Mouse (Mus musculus) c-Kit-positive CD71-negative TER-119-negative erythroid progenitor cells, embryonic 14.5 days (primary cell): ENCODE measurements at regions not wholly inside any gene's neighbourhood (a gene's known extent, or its start where the extent isn't known, plus 50 kb on each side); places are given as distances from the start of the nearest gene placed in this dataset.
A peak's percentile ranks its signal among the peaks of the same experiment; 100 is the strongest.
"Not testable (repeated sequence)": the region's sequence is repeated elsewhere in the genome, so short reads cannot be mapped to it uniquely, and the experiment has no call there.

Experiments
- DNase-seq: peaks from one replicate; pipeline ENCODE4 v3.0.0-alpha.2; 2013; ENCODE audit warnings: low read depth

DNA sequence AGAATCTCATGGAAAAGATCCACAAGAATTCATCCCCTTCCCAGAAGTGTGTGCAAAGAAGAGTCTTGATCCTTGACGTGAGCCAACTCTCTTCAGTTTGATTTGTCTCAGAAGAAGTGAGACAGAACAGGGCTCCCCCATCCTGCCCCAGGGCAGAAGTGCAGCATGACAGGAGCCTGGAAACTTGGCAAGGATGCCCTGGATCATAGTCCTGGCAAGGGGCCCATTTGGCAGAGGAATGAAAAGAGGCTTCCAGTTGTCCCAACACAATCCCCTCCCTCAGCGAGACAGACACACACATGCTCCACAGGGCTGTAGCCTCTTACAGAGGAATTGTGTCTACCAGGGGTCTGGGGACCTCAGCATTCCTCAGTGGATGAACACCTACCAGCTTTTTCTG lies 102.7 kb downstream of the Ptpn20 start:
- no peak for DNase-seq

DNA sequence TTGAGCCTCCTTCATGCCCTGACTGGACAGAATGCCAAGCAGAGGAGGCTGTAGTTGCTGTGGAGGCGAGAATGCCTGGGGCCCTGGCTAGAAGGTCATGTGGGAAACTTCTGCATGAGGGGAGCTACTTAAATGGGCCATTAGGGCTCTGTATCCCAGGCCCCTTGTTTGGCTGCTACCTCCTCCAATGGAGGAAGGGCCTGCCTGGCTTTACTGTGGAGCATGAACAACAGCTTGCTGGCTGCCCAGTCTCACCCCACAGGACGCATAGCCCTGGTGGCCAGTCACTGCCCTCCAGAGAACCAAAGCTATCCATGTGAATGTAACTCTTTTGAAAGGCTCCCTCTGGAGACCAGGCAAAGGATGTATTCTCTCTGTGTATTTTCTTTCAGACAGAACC lies 105.2 kb downstream of the Ptpn20 start:
- no peak for DNase-seq

DNA sequence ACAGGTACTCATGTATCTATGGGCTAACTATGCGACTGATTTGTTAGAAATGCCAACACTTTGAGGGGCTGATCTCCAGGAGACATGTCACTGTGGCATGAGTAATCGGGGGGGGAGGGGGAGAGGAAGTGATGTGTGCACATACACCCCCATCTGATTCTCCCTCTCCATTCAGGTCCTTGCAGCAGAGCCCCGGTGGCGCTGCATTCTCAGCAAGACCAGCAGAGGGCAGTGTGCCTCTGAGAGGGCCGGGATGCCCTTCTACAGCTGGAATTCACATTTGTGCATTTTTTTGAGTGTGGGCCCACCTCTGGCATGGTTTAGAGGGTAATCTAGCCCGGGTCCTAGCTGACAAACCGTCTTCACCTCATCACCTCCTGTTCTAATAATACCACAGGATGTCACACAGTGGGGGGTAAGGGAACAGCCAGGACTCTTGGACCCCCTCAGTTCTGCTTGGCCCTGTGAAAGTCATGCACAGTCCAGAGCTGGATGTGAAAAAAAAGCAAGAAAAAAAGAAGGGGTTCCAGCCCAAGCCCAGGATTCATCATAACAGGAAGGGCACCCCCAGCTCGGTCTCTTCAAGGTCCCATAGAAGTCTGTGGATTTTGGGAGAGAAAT lies 106.5 kb downstream of the Ptpn20 start:
- DNase-seq, result peak; percentile 10

DNA sequence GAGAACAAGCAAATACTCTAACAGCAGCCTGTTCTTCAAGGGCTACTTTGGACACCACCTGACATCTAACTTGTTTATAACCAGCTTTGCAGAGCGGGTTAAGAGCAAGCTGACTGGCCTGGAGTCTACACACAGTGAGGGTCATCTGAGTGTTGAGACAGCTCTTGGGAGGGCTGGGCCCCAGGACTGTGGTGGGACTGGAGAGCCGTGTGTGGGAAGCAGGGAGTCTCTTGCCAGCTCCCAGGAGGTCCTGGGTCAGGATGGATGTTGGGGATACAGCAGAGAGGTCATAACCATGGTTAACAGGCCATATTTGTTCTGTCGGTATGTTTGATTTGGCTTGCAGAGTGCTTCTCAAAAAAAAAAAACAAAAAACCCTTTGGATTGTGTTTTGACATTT lies 107.8 kb downstream of the Ptpn20 start:
- no peak for DNase-seq

DNA sequence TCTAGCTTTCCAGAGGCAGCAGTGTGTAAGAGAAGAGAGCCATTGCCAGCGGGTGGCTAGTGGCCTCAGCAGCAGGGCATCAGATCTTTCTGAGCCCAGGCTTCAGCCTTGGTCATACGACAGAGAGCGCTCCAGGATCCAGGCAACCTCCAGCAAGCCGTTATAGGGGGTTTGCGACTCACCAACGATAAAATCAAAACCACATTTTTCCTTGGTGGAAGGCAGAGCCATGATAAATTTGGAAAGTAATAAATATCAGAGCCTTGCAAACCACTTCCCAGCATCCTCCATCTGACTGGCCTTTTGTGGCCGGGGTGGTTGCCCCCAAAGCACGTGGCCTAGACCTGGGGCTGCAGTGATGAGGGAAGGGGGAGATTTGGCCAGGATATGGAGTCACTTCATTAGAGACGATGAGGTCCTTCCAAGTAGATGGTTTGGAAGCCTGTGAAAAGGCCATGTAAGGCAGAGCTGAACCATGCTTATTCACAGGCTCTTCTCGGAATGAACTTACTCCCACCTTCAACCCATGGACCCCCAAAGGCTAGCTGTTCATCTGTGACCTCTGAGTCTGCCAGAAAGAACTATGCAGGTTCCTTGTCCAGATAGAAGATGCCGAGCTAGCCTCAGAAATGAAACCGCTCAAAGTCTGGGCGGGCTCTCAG lies 110.9 kb downstream of the Ptpn20 start:
- no peak for DNase-seq

DNA sequence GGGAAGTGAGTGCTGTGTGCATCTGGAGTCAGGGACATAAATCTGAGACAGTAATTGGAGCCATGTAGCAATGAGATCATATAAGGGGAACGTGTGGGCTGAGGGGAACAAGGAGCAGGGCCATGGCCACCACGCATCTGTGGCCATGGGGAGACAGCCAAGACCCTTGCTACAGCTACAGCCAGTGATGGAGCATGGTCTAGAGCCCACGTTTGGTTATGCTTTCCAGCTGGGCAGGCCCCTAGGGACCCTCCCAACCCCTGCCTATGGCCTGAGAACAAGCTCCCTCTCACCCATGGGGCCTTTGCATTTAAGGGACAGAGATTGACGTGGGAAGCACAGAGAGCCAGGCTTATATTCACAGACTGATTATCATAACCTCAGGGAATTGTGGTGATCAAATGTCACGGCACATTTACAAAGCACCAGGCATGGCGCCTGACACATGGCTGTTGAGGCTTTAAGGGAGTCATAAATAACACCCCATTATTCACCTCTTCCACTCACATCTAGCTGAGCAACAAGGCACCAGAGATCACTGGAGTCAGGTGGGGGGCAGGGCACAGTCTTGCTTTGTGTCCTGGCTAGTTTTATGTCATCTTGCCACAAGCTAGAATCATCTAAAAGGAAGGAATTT lies 118.8 kb downstream of the Ptpn20 start:
- DNase-seq, result no peak

DNA sequence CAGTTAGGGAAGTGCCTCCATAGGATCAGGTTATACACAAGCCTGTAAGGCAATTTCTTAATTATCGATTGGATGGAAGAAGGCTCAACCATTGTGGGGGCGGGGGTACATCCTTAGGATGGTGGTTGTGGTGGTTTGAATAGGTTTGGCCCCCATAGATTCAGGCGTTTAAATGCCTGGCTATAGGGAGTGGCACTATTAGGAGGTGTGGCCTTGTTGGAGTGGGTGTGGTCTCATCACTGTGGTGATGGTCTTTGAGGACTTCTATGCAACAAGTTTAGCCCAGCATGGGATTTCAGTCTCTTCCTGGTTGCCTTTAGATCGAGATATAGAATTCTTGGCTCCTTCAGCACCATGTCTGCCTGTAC lies 119.3 kb downstream of the Ptpn20 start:
- DNase-seq, result no peak

DNA sequence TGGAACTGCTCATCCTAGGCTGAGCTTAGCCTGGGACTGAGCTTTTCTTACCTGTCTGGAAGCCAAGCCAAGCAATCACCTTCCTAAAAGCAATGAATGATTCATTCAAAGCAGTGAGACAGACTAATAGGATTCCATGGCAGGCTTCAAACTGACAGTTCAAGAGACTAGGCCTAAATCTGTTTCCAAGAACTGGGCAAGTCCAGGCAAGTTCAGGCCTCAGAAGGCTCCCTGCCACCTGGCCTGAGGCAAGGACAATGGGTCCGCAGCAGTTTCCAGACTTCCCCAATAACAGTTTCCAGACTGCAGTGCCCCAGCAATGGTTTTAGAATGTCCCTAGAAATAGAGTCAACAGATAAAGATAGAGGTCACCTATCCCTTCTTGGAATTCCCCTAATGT lies 123.5 kb downstream of the Ptpn20 start:
- DNase-seq, result no peak

DNA sequence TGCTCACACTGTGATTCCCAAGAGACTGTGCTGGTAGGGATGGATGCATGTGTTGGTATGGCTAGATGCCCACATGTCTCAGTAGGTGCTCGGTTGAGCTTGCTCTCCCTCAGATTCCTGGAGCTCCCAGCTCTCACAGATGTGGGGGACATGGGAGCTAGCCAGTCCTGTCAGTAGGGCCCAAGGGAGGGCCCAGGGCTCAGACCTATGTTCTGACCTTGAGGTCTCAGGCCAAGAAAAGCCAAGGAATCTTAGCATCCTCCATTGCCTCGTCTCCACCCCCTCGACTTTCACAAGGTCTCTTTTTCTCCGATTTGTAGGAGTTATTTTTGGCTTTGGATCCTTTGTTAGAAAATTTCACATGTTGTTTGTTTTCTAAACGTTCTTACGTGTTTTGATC lies 130.6 kb downstream of the Ptpn20 start:
- no peak for DNase-seq

DNA sequence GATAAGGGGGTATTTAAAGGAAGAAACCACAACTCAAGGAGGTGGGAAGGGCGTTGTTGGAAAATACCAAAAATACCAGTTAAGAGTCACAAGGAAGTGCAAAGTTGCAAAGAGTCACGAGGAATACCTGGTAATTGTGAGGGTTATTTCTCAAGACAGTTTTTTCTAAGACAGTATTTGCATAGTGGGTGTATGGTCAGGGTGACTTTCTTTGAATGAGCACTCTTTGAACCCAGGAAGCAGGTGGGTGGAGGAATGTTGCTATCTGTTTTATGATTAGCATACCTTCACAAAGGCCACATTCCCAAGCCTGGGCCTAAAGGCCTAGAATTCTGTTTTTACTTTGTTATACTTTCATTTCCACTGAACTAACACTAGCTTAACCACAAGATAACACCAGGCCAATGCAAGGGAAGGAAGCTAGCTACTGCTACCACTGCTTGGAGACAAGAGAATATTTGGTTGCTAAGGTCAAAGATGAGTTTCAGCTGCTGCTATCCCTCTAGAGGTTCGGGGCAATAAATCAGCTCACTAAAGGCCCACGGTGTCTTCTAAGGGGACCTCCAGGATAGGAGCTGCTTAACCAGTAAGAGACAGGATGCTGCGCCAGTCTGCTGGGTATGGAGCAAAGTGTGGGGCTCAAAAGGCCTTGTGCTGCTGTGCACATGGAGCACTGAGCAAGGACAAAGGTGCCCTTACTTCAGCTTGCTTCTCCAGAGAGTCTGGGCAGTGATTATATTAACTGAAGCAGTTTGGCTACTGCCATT lies 133.6 kb downstream of the Ptpn20 start:
- not testable (repeated sequence) for DNase-seq

DNA sequence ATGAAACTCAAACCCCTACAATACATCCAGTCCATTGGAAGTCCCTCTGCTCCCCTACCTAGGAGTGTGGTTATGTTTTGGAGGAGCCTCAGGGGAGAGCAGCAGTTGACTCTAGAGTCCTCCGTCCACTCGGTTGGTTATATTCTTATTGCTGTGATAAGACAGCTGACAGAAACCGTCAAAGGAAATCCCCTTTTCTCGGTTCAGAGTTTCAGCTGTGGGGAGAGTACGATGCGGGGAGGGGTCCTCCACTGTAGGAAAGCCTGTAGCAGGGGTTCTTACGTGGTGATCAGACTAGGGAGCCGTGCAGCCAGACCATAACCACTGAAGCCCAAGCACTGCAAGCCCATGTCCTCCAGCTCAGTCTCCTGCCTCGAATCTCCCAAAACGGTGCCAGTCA lies 137.5 kb downstream of the Ptpn20 start:
- no peak for DNase-seq

DNA sequence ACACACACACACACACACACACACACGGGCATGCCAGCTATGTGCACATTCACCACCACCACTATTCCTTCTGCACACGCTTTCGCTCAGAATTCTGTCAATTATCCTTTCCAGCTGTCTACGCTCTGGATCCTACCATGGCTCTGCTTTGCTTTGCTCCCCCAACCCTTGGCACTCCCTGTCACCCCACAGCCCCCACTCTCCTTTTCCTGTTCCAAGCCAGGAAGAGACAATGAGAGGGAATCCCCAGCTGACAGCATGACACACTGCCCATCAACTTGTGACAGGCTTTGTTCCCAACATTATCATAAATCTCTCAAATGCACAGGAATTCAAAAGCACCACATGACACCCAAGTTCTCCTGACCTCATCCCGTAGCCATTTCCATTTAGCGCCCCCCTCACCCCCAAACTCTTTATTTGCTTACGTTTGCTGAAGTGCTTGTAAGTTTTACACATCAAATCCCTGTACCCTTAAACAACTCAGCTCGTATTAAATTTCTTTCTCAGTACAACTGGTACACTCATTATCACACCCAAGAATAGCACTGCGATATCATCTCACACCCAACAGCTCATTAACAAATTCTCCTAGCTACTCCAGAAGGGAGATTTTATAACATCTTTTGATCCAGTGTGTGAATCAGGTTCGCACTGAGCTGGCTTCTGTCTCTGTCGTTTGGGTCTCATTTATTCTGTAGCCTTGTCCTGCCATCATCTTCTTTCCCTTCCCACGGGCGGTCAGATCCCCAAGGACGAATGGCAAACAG lies 140.3 kb downstream of the Ptpn20 start:
- no peak for DNase-seq

DNA sequence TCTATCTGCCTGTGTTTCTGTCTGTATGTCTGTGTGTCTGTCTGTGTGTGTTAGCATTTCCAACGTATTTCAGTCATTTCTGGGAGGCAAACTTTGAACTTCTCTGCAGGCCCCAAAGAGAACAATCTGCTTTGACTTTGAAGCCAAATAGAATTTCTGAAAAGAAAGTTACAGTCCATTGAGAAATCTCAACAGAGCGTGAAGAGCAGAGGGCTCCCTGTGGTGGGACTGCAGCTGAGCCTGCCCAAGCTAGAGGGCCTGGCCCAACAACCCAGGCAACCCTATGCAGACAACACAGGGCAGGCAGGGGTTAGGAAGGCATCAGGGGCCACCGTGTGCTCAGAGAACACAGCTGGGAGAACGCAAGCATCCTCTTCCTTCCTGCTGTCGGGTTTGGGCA lies 143.7 kb downstream of the Ptpn20 start:
- DNase-seq, result no peak

DNA sequence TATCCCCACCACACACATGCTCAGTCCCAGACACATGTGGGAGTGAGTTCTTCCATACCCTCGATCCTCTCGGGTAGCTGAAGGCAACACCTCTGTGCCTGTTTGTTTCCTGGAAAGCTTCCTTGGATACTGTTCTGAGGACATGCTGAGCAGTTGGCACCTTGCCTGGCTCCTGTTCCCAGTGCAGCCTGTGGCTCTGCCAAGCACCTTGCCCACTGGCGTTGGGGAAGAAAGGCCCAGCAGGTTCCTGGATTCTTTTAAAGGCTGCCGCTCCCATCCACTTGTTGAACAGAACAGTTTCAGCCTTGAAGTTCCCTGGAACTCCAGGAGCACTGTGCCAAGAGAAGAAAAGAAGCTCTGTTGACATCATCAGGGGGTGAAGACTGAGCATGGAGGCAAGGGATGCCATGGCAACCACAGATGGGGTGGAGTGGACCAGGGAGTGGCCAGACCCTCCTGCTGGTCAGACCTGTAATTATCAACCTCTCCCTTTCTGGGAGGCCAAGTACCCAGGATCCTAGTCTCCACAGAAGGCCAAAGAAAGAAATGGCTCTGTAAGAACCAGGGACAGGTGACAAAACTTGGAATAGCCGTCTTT lies 145.5 kb downstream of the Ptpn20 start:
- no peak for DNase-seq

DNA sequence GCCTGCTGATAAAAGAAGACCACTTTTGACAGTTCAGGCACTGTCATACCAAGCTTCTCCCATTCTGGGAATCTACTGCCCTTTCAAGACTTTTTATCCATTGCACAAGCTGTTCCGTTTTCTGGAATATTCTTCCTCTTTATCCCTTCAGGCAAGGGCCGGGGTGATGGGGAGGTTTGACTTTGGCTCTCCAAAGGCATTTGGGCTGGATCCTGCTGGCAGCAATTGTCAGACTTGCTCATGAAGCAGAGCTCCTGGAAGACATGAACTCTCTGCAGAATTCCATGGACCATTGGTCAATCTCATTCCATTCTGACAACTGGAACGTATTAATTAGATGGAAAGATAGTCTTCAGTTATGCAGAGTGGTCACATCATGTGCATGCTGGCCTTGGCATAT lies 146.6 kb downstream of the Ptpn20 start:
- no peak for DNase-seq

DNA sequence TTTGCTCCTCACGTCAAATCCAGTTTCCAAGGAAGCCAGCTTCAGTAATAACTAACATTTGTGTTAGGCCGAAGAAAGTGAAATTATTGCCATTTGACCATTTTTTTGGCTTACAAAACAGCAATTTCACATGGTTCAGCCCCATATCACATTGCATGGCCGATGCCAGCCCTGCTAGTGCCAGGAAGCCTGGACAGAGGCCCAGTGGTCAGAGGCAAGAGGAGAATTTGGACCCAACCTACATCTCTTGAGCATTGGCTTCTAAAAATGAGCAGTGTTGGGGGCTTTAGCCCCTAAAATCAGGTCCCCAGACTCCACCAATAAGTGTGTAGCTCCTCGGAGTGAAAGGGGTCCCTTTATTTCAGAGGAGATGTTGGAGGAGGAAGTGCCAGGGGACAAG lies 157.2 kb downstream of the Ptpn20 start:
- DNase-seq, result no peak

DNA sequence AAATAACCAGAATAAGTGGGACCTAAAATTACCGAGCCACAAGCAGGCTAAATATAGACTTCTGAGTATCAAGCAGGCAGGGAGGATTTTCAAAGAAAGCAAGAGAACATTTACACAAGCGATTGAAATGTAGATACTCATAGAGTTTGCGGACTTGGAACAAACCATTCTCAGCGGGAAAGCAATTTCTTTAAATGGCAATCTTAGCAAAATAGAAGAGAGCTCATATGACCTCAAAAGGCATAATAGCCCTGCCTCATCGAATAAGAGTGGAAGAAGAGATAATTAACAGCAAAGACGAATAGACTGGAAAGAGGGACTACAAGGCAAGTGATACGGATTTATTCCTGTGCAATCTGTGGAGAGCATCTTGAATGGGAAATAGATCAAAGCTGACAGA lies 163.7 kb upstream of the Gdf10 start:
- no peak for DNase-seq

DNA sequence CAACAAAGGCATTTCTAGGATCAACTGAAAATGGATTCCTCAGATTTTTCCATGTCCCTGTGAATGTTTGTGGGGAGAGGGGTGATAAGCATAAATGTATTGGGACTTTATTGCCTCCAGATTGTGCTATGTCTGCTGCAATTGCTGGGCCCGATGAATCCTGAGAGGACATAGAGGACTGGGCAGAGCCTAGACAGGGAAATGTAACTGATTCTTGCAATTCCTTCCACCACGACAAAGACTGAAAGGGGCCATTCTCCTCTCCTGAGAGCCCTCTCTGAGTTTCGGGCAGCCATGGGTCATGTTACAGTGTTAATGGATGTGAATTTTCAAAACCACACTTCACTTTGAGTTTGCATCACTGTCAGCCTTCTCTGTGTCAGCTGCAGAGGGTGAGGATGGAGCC lies 159.7 kb upstream of the Gdf10 start:
- no peak for DNase-seq

DNA sequence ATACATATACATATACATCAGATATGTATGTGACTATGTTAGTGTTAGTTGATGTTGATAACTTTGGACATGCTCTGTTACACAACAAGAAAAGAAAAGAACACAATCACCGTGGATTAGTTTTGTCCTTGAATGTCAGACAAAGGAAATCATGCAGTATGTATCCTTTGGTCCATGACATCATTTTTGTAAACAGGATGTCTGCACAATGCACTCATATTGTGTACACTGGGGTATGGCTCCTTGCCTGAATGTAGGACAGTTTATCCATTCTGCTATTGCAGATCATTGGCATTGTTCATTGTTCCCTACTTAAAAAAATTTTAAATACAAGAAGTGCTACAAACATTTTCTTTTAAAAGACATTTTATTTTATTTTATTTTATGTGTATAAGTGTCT lies 157.6 kb upstream of the Gdf10 start:
- no peak for DNase-seq

DNA sequence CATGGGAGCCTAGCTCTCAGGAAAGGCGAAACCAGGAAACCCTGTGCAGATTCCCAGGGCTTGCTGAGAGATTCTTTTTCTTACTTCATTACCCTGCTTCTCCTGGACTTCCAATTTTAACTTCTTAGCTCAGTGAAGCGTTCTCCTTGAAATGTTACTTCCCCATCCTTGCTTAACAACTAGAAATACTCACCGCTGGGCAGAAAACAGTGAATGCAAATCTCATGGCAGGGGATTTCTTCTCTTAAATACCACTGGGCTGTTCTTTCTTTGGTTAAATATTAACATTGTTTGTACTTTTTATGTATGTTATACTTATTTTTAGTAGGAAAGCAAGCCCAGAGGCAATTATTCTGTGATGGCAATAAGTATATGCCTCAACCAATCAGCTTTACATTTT lies 151.0 kb upstream of the Gdf10 start:
- no peak for DNase-seq

DNA sequence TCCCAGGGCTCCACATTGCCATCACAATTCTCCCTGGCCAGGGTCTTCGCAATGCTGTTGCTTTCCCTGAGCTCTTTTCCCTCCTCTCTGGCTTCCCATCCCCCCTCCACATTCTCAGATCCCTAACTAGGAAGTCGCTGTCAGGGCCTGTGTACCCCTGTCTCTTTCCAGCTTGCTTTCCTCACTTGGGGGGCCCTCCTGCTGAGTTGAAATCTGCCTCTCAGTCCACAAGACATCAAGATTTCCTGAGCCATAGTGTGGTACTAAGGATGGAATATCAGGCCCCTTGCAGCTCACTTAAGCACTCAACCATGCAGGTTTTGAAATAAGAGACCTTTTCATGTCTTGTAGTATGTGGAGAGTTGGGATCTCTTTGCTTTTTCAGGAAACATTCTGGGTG lies 133.8 kb upstream of the Gdf10 start:
- DNase-seq, result no peak

DNA sequence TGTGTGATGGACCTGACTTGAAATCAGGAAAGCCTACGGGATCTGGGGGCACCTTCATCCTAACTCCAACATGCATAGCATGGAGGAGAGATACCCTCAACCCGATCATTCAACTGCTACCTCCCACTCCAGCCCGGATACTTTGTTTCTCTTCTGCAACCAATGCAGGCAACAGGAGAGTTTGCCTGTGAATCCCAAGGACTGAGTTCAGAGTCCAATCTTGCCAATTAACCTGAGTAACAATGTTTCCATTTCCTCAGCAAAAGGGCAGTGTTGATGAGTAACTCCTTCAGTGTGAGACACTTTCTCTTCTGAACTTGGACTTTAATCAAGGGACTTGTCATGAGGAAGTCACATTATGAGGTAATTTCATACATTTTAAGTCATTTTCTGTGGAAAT lies 129.1 kb upstream of the Gdf10 start:
- DNase-seq, result no peak
